ENCODE assay signal across 13 mouse cellular contexts in the genomic region with DNA sequence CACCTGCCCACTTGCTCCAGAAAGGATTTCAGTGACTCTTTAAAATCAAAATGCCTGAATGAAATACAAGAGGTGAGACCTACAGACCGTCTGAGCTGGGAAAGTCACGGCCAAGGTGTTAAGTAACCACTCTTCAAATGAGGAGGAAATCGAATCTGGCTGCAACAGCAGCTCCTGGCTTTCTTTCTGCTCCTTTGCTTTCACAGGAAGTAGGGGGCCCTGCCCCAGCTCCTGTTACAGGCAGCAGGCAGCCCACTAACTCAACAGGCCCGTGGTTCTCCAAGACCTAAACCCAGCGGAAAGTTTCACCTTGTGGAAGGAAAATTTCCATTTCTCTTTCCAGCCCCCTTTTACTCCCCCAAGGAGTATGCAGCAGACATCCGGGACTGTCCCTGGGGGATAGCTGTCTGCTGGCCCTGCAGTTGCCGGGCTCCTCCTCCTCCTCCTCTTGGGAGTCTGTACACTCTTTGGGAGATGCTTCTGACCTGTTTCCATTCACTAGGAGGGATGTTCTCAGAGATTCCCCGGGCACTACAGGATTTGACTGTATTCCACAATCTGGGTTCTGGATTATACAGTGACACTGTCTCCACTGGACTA. TPM values are rescaled to one million over a fixed set of nuclear protein-coding genes. Genes with fewer than 3 reads are reported as not detected.
DNase-seq lines count a peak whose midpoint lies in the region; ATAC-seq and TF ChIP-seq lines count a peak whose summit lies in the region.
"Had no signal": no experiment of that assay in that cellular context is flagged by ENCODE, and none has a peak within 500 bp of the region (broad histone marks: within the 10 kb centered on the region; RNA-seq: fewer than 3 reads in every experiment).

No protein-coding gene starts in this region.

- H3K4me2 ChIP-seq in stomach, embryonic 16.5 days (ENCODE audit: low read depth, low read length) = no peak overlapping the region
- H3K4me2 ChIP-seq in stomach, postnatal 0 days (replicated peaks; ENCODE audit: low read depth) = no peak overlapping the region
- no peak overlapping the region for H3K4me2 ChIP-seq in heart, embryonic 11.5 days
- no peak overlapping the region for H3K4me2 ChIP-seq in kidney, embryonic 15.5 days
- 0 out of 2 replicates have a peak overlapping the region, but pooled peaks have one; percentile 0 for H3K4me2 ChIP-seq in limb, embryonic 13.5 days (replicated peaks)
- H3K4me2 ChIP-seq: neural tube, embryonic 13.5 days had no signal

- WGBS in stomach, embryonic 16.5 days = 30% methylated on average over 8 of the region's 8 CpGs
- 43% methylated on average over 8 of the region's 8 CpGs for WGBS in stomach, postnatal 0 days
- 31% methylated on average over 8 of the region's 8 CpGs for WGBS in heart, embryonic 11.5 days (ENCODE audit: insufficient replicate concordance)
- WGBS in kidney, embryonic 15.5 days = 10% methylated on average over 8 of the region's 8 CpGs
- WGBS in limb, embryonic 13.5 days = 21% methylated on average over 8 of the region's 8 CpGs
- WGBS in forebrain, embryonic 10.5 days = 50% methylated on average over 8 of the region's 8 CpGs

- H3K4me3 ChIP-seq in stomach, embryonic 16.5 days (replicated peaks; ENCODE audit: low read length) = no peak overlapping the region
- no peak overlapping the region for H3K4me3 ChIP-seq in stomach, postnatal 0 days (ENCODE audit: low read depth, low read length)
- H3K4me3 ChIP-seq in heart, embryonic 11.5 days (ENCODE audit: low read depth, low read length) = no peak overlapping the region
- no peak overlapping the region for H3K4me3 ChIP-seq in kidney, embryonic 15.5 days (replicated peaks)
- no peak overlapping the region for H3K4me3 ChIP-seq in limb, embryonic 13.5 days
- no peak overlapping the region for H3K4me3 ChIP-seq in forebrain, embryonic 10.5 days
- H3K4me3 ChIP-seq: neural tube, embryonic 13.5 days had no signal

- ATAC-seq in stomach, embryonic 16.5 days (ENCODE audit: insufficient read depth, low FRiP score) = no peak
- no peak for ATAC-seq in stomach, postnatal 0 days (ENCODE audit: low FRiP score, low TSS enrichment)
- no peak for ATAC-seq in heart, embryonic 11.5 days (replicated peaks; ENCODE audit: insufficient number of reproducible peaks, low FRiP score, low TSS enrichment)
- peak; percentile 34 for ATAC-seq in kidney, embryonic 15.5 days (replicated peaks; ENCODE audit: low FRiP score)
- peak; percentile 8; the same call in 1 of the 2 replicates for ATAC-seq in limb, embryonic 13.5 days (ENCODE audit: low FRiP score, low read depth)
- ATAC-seq: forebrain, postnatal 0 days; liver, postnatal 0 days had no signal

- no peaks in the 10 kb centered on the region for H3K4me1 ChIP-seq in stomach, embryonic 16.5 days (ENCODE audit: control insufficient read depth, insufficient read depth, low read length)
- H3K4me1 ChIP-seq in stomach, postnatal 0 days (replicated peaks; ENCODE audit: control insufficient read depth, insufficient read depth) = no peaks in the 10 kb centered on the region
- H3K4me1 ChIP-seq in heart, embryonic 11.5 days (ENCODE audit: control insufficient read depth, insufficient read depth, low read length) = peaks cover 10% of the 10 kb centered on the region; the same call in 1 of the 2 replicates
- peaks cover 26% of the 10 kb centered on the region for H3K4me1 ChIP-seq in kidney, embryonic 15.5 days
- H3K4me1 ChIP-seq in limb, embryonic 13.5 days = peaks cover 24% of the 10 kb centered on the region
- peaks cover 26% of the 10 kb centered on the region for H3K4me1 ChIP-seq in forebrain, embryonic 10.5 days

- no peak for TF ChIP-seq EP300 in stomach, postnatal 0 days (optimal IDR thresholded peaks at IDR 0.05)

- H3K9ac ChIP-seq in stomach, embryonic 16.5 days (ENCODE audit: low read length) = 0 out of 2 replicates have a peak overlapping the region, but pooled peaks have one; percentile 21
- H3K9ac ChIP-seq in stomach, postnatal 0 days (ENCODE audit: low read length) = no peak overlapping the region
- H3K9ac ChIP-seq in heart, embryonic 11.5 days (ENCODE audit: low read depth, low read length) = 0 out of 2 replicates have a peak overlapping the region, but pooled peaks have one; percentile 22
- no peak overlapping the region for H3K9ac ChIP-seq in kidney, embryonic 15.5 days
- no peak overlapping the region for H3K9ac ChIP-seq in limb, embryonic 13.5 days
- H3K9ac ChIP-seq: forebrain, postnatal 0 days; liver, postnatal 0 days; neural tube, embryonic 13.5 days had no signal

- H3K36me3 ChIP-seq in stomach, embryonic 16.5 days (ENCODE audit: control insufficient read depth, insufficient read depth, low read length) = no peaks in the 10 kb centered on the region
- H3K36me3 ChIP-seq in stomach, postnatal 0 days (ENCODE audit: control insufficient read depth, insufficient read depth, low read length) = no peaks in the 10 kb centered on the region
- no peaks in the 10 kb centered on the region for H3K36me3 ChIP-seq in heart, embryonic 11.5 days (ENCODE audit: control insufficient read depth, insufficient read depth, low read length)
- H3K36me3 ChIP-seq in kidney, embryonic 15.5 days = no peaks in the 10 kb centered on the region
- H3K36me3 ChIP-seq in limb, embryonic 13.5 days = no peaks in the 10 kb centered on the region
- H3K36me3 ChIP-seq in forebrain, embryonic 10.5 days (replicated peaks) = no peaks in the 10 kb centered on the region
- H3K36me3 ChIP-seq: neural tube, embryonic 13.5 days had no signal

- H3K9me3 ChIP-seq in stomach, embryonic 16.5 days (replicated peaks; ENCODE audit: control insufficient read depth, low read length) = no peaks in the 10 kb centered on the region
- no peaks in the 10 kb centered on the region for H3K9me3 ChIP-seq in stomach, postnatal 0 days (ENCODE audit: control insufficient read depth, low read length)
- no peaks in the 10 kb centered on the region for H3K9me3 ChIP-seq in heart, embryonic 11.5 days (replicated peaks; ENCODE audit: control insufficient read depth, low read length)
- no peaks in the 10 kb centered on the region for H3K9me3 ChIP-seq in kidney, embryonic 15.5 days (replicated peaks)
- H3K9me3 ChIP-seq in limb, embryonic 13.5 days = no peaks in the 10 kb centered on the region
- H3K9me3 ChIP-seq in forebrain, embryonic 10.5 days = no peaks in the 10 kb centered on the region
- H3K9me3 ChIP-seq: neural tube, embryonic 13.5 days had no signal

- TF ChIP-seq CTCF in stomach, postnatal 0 days (IDR thresholded peaks at IDR 0.05; ENCODE audit: low read depth) = no peak

- no peak overlapping the region for H3K27ac ChIP-seq in stomach, embryonic 16.5 days (ENCODE audit: low read length)
- no peak overlapping the region for H3K27ac ChIP-seq in stomach, postnatal 0 days (replicated peaks)
- 0 out of 2 replicates have a peak overlapping the region, but pooled peaks have one; percentile 15 for H3K27ac ChIP-seq in heart, embryonic 11.5 days (ENCODE audit: low read depth, low read length)
- H3K27ac ChIP-seq in kidney, embryonic 15.5 days = peak overlapping the region; percentile 24; the same call in 1 of the 2 replicates
- peak overlapping the region; percentile 45; the same call in 1 of the 2 replicates for H3K27ac ChIP-seq in limb, embryonic 13.5 days
- H3K27ac ChIP-seq in forebrain, embryonic 10.5 days = no peak overlapping the region
- H3K27ac ChIP-seq: macrophage; neural tube, embryonic 13.5 days had no signal

- no peak for DNase-seq in stomach, postnatal 0 days (ENCODE audit: low spot score)
- no peak for DNase-seq in adrenal gland, adult 18-20 months (ENCODE audit: low spot score in 2 of 2)
- DNase-seq in forebrain, embryonic 10.5 days (ENCODE audit: extremely low spot score, low spot score) = no peak
- no peak for DNase-seq in cerebellum, adult 9-11 months
- DNase-seq: cerebellum, postnatal 10 days; forebrain, postnatal 0 days; liver, postnatal 0 days had no signal

- H3K27me3 ChIP-seq in stomach, embryonic 16.5 days (ENCODE audit: control insufficient read depth, insufficient read depth, low read length) = no peaks in the 10 kb centered on the region; the same call in 1 of the 2 replicates
- H3K27me3 ChIP-seq in stomach, postnatal 0 days (ENCODE audit: control insufficient read depth, insufficient read depth, low read length) = no peaks in the 10 kb centered on the region
- peaks cover 34% of the 10 kb centered on the region for H3K27me3 ChIP-seq in heart, embryonic 11.5 days (ENCODE audit: control insufficient read depth, insufficient read depth, low read length)
- peaks cover 42% of the 10 kb centered on the region for H3K27me3 ChIP-seq in kidney, embryonic 15.5 days
- peaks cover 32% of the 10 kb centered on the region for H3K27me3 ChIP-seq in limb, embryonic 13.5 days
- H3K27me3 ChIP-seq in forebrain, embryonic 10.5 days (ENCODE audit: poor library complexity, severe bottlenecking) = peaks cover 58% of the 10 kb centered on the region

RNA-seq across cellular contexts. Expression of a gene that starts 29.8 kb away (rescaled TPM):
- 27.8 and 33.2 TPM in 2 replicates for polyA plus RNA-seq in stomach, embryonic 16.5 days (2015; fragmentation: Nextera tagmentation; extraction: Ambion mirVana)
- polyA plus RNA-seq in stomach, postnatal 0 days (2015; fragmentation: Nextera tagmentation; extraction: Ambion mirVana) = 10.5 and 13.4 TPM in 2 replicates
- 48.0 and 48.6 TPM in 2 replicates for polyA plus RNA-seq in heart, embryonic 11.5 days (2014; fragmentation: Nextera tagmentation; extraction: Ambion mirVana)
- polyA plus RNA-seq in kidney, embryonic 15.5 days (2015; fragmentation: Nextera tagmentation; extraction: Ambion mirVana) = 44.2 TPM in 2 replicates
- polyA plus RNA-seq in limb, embryonic 13.5 days (2015; fragmentation: Nextera tagmentation; extraction: Ambion mirVana) = 29.6 and 32.5 TPM in 2 replicates
- under 1 TPM; 0.40 to 0.67 TPM for total RNA-seq in adrenal gland, adult 18-20 months (2021)
- polyA plus RNA-seq in forebrain, embryonic 10.5 days (2016; fragmentation: Nextera tagmentation; extraction: Ambion mirVana) = 58.0 and 58.9 TPM in 2 replicates

RNA-seq across cellular contexts. Expression of a gene that starts 36.4 kb away (rescaled TPM):
- polyA plus RNA-seq in stomach, embryonic 16.5 days (2015; fragmentation: Nextera tagmentation; extraction: Ambion mirVana) = 24.5 and 28.9 TPM in 2 replicates
- 12.5 and 13.3 TPM in 2 replicates for polyA plus RNA-seq in stomach, postnatal 0 days (2015; fragmentation: Nextera tagmentation; extraction: Ambion mirVana)
- polyA plus RNA-seq in heart, embryonic 11.5 days (2014; fragmentation: Nextera tagmentation; extraction: Ambion mirVana) = 23.2 and 26.7 TPM in 2 replicates
- 5.2 and 6.7 TPM in 2 replicates for polyA plus RNA-seq in kidney, embryonic 15.5 days (2015; fragmentation: Nextera tagmentation; extraction: Ambion mirVana)
- polyA plus RNA-seq in limb, embryonic 13.5 days (2015; fragmentation: Nextera tagmentation; extraction: Ambion mirVana) = 6.5 and 7.1 TPM in 2 replicates
- 10 to 100 TPM; 10.7 to 12.1 TPM for total RNA-seq in adrenal gland, adult 18-20 months (2021)
- polyA plus RNA-seq in forebrain, embryonic 10.5 days (2016; fragmentation: Nextera tagmentation; extraction: Ambion mirVana) = 5.8 and 6.5 TPM in 2 replicates

Comparison
In these comparisons a context has a peak if more than half of its experiments do, and no peak if none do; other contexts are left out.
1. H3K9ac ChIP-seq: peak in stomach, embryonic 16.5 days (single experiment) and heart, embryonic 11.5 days (single experiment); none in stomach, postnatal 0 days (single experiment), kidney, embryonic 15.5 days (single experiment) and limb, embryonic 13.5 days (single experiment).
2. ATAC-seq: peak in kidney, embryonic 15.5 days (single experiment) and limb, embryonic 13.5 days (single experiment); none in stomach, embryonic 16.5 days (single experiment), stomach, postnatal 0 days (single experiment) and heart, embryonic 11.5 days (single experiment).
3. H3K27ac ChIP-seq: peak in heart, embryonic 11.5 days (single experiment), kidney, embryonic 15.5 days (single experiment) and limb, embryonic 13.5 days (single experiment); none in stomach, embryonic 16.5 days (single experiment), stomach, postnatal 0 days (single experiment) and forebrain, embryonic 10.5 days (single experiment).